Mouse (Mus musculus) limb, embryonic 12.5 days (tissue): Measurements from ENCODE around the gene Pccb. TPM values are rescaled to one million over a fixed set of nuclear protein-coding genes. Genes with fewer than 3 reads are reported as not detected.

ENCODE experiments used
- ATAC-seq: fragments of 200-750 bp; cut with Nextera tagmentation; 2 replicates; pipeline ENCODE4 v1.8.0; 2017; ENCODE audit warnings: low read depth, moderate TSS enrichment; ENCODE audit not compliant: insufficient number of reproducible peaks, insufficient read depth, low FRiP score, low TSS enrichment
- H3K27ac ChIP-seq: fragments of 300-500 bp; sonication (generic); 2 replicates; pipeline ENCODE4 v1.5.1; 2016; ENCODE audit warnings: mild to moderate bottlenecking, moderate library complexity
- H3K27me3 ChIP-seq: fragments of 300-500 bp; sonication (generic); 2 replicates; pipeline ENCODE4 v1.6.1; 2016; ENCODE audit warnings: mild to moderate bottlenecking, moderate library complexity
- H3K36me3 ChIP-seq: fragments of 300-500 bp; sonication (generic); 2 replicates; pipeline ENCODE4 v1.6.1; 2016; ENCODE audit warnings: mild to moderate bottlenecking, moderate library complexity
- H3K4me1 ChIP-seq: fragments of 300-500 bp; sonication (generic); replicated peaks from 2 replicates; pipeline ENCODE4 v1.6.1; 2016
- H3K4me2 ChIP-seq: fragments of 300-500 bp; sonication (generic); 2 replicates; pipeline ENCODE4 v1.6.1; 2016; ENCODE audit warnings: mild to moderate bottlenecking, moderate library complexity
- H3K4me3 ChIP-seq: fragments of 300-500 bp; sonication (generic); replicated peaks from 2 replicates; pipeline ENCODE4 v1.5.1; 2016; ENCODE audit warnings: mild to moderate bottlenecking
- H3K9ac ChIP-seq: fragments of 300-500 bp; sonication (generic); replicated peaks from 2 replicates; pipeline ENCODE4 v1.6.1; 2016; ENCODE audit warnings: mild to moderate bottlenecking, moderate library complexity
- H3K9me3 ChIP-seq: fragments of 300-500 bp; sonication (generic); 2 replicates; pipeline ENCODE4 v1.6.1; 2016; ENCODE audit warnings: mild to moderate bottlenecking, moderate library complexity
- WGBS: fragments of 180-500 bp; shearing (Covaris S2); methylation state at CpG from one replicate; pipeline ENCODE4 v1.1.7; 2016; 5-methylcytosine and 5-hydroxymethylcytosine counted together
- polyA plus RNA-seq: library from polyadenylated mRNA; unstranded; fragments of >200 nt; fragmentation: Nextera tagmentation; extraction: Ambion mirVana; gene quantifications from 2 replicates; pipeline ENCODE4 v1.2.1, GENCODE M21; 2016

The Pccb gene
- polyA plus RNA-seq, 1 experiment from 2014 or later, result 21.4 TPM

DNA sequence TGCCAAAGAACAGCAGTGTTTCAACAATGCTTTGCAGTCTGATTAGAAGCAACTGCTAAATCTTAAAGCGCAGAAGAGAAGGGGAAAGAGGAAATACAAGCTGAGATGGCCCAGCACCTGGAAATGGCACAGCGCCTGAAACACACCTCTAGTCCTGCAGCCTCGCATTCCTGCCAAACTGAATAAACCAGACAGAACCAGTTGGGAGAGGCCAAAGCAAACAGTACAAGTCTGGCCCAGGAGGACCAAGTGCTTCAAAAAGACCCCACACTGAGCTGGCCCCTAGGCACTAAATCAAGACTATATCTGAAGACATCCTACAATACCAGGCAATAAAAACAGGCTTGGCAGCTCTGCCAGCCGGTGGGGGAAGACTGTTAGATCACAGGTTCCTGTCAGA lies 28.8 kb downstream of the Pccb start:
- Histone ChIP-seq H3K27ac (no peak overlapping the region), H3K4me2 (no peak overlapping the region), H3K9me3 (peaks cover 6% of the 10 kb centered on the region), H3K4me3 (no peak overlapping the region), H3K4me1 (no peaks in the 10 kb centered on the region), H3K36me3 (peaks cover 26% of the 10 kb centered on the region; the same call in 1 of the 2 replicates), H3K9ac (no peak overlapping the region), H3K27me3 (no peaks in the 10 kb centered on the region)
- 84% methylated on average over 4 of the region's 4 CpGs for WGBS
- no peak for ATAC-seq

DNA sequence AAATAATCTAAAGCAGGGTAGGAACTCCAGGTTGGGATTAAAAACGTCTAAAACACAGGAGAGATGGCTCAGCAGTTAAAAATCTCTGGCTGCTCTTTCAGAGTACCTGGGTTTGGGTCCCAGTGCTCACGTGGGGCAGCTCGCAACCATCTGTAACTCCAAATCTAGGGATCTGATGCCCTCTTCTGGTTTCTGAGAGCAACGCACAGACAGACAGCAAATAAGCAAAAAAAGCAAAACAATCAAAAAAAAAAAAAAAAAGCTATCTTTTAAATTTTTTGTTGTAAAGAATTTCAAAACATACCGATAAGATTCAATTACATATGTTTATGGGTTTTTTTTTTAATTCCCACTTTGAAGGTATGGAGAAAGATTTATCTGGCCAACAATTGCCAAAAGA lies 31.4 kb downstream of the Pccb start:
- Histone ChIP-seq H3K9ac (no peak overlapping the region), H3K4me3 (no peak overlapping the region), H3K27ac (no peak overlapping the region), H3K36me3 (peaks cover 36% of the 10 kb centered on the region; the same call in 1 of the 2 replicates), H3K27me3 (no peaks in the 10 kb centered on the region), H3K4me1 (no peaks in the 10 kb centered on the region), H3K9me3 (peaks cover 6% of the 10 kb centered on the region), H3K4me2 (no peak overlapping the region)
- ATAC-seq, result no peak
- WGBS, result 90% methylated on average over 5 of the region's 5 CpGs

DNA sequence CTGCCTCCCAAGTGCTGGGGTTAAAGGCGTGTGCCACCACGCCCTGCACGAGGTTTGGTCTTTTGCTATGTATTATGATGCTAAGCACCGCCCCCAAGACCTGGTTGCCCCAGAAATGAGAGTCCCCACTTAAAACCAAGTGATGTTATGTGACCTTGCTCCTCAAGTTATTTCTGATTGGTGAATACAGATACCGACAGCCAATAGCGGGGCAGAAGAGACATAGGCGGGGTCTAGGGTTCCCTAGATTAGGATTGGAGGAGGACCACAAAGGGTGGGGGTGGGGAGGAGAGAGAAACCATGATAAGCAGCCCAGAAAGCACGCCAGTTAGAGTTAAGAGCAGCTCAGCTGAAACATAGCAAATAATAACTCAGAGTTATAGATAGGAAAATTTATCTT lies 31.9 kb downstream of the Pccb start:
- H3K27ac ChIP-seq, result no peak overlapping the region
- no peaks in the 10 kb centered on the region for H3K4me1 ChIP-seq
- no peak for ATAC-seq
- no peak overlapping the region for H3K9ac ChIP-seq
- peaks cover 40% of the 10 kb centered on the region; the same call in 1 of the 2 replicates for H3K36me3 ChIP-seq
- H3K4me2 ChIP-seq, result no peak overlapping the region
- no peaks in the 10 kb centered on the region for H3K27me3 ChIP-seq
- peaks cover 6% of the 10 kb centered on the region for H3K9me3 ChIP-seq
- no peak overlapping the region for H3K4me3 ChIP-seq
- WGBS, result 94% methylated on average over 8 of the region's 8 CpGs

DNA sequence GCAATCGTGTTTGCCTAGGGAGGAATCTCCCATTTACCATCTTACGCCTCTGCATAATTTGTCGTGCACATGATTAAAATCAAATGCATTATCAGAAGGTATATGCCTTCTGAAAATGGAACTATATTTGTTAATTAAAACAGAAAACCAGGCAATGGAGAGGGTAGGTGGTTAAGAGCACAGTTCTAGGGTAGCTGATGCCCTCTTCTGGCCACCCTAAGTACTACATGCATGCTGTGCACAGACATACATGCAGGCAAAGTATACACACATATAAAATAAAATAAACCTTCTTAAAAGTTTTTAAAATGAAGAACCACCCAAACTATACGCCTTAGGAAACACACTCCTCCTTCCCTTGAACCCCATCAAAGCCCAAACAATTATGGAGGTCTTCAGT lies 32.6 kb downstream of the Pccb start:
- H3K27me3 ChIP-seq, result no peaks in the 10 kb centered on the region
- WGBS, result 93% methylated on average over 4 of the region's 4 CpGs

GRCm38 (mm10) chr9:100997138-100997537 lies 37.6 kb downstream of the Pccb start:
- WGBS, result 87% methylated on average over 2 of the region's 2 CpGs
- Histone ChIP-seq H3K27ac (no peak overlapping the region), H3K36me3 (peaks cover 52% of the 10 kb centered on the region), H3K4me1 (no peaks in the 10 kb centered on the region), H3K4me3 (no peak overlapping the region), H3K9me3 (no peaks in the 10 kb centered on the region), H3K4me2 (no peak overlapping the region), H3K27me3 (no peaks in the 10 kb centered on the region), H3K9ac (no peak overlapping the region)
- no peak for ATAC-seq

More for the DNA sequence above, 32.6 kb downstream of the Pccb start:
- H3K4me3 ChIP-seq, result no peak overlapping the region
- H3K9me3 ChIP-seq, result peaks cover 6% of the 10 kb centered on the region
- H3K27ac ChIP-seq, result no peak overlapping the region
- no peak for ATAC-seq
- H3K9ac ChIP-seq, result no peak overlapping the region
- H3K36me3 ChIP-seq, result peaks cover 40% of the 10 kb centered on the region; the same call in 1 of the 2 replicates
- H3K4me1 ChIP-seq, result no peaks in the 10 kb centered on the region
- no peak overlapping the region for H3K4me2 ChIP-seq

- Histone ChIP-seq H3K9me3 (peaks cover 7% of the 10 kb centered on the region; the same call in 1 of the 2 replicates), H3K4me1 (no peaks in the 10 kb centered on the region), H3K27ac (no peak overlapping the region), H3K4me3 (no peak overlapping the region), H3K36me3 (peaks cover 54% of the 10 kb centered on the region), H3K27me3 (no peaks in the 10 kb centered on the region), H3K4me2 (no peak overlapping the region), H3K9ac (no peak overlapping the region)
- WGBS, result 86% methylated on average over 4 of the region's 4 CpGs
- no peak for ATAC-seq
Observed at GRCm38 (mm10) chr9:100993937-100994336, 40.8 kb downstream of the Pccb start.

- no peak for ATAC-seq
- 87% methylated on average over 2 of the region's 2 CpGs for WGBS
- no peak overlapping the region for H3K4me2 ChIP-seq
Observed at GRCm38 (mm10) chr9:100992191-100992590, 42.5 kb downstream of the Pccb start.

GRCm38 (mm10) chr9:100991321-100991720 lies 43.4 kb downstream of the Pccb start:
- Histone ChIP-seq H3K9me3 (peaks cover 10% of the 10 kb centered on the region; the same call in 1 of the 2 replicates), H3K4me3 (no peak overlapping the region), H3K36me3 (peaks cover 51% of the 10 kb centered on the region), H3K4me1 (no peaks in the 10 kb centered on the region), H3K27me3 (no peaks in the 10 kb centered on the region), H3K9ac (no peak overlapping the region), H3K4me2 (no peak overlapping the region), H3K27ac (no peak overlapping the region)
- WGBS, result 94% methylated on average over 2 of the region's 2 CpGs
- no peak for ATAC-seq

More at GRCm38 (mm10) chr9:100992191-100992590, 42.5 kb downstream of the Pccb start:
- Histone ChIP-seq H3K9ac (no peak overlapping the region), H3K27me3 (no peaks in the 10 kb centered on the region), H3K9me3 (peaks cover 10% of the 10 kb centered on the region; the same call in 1 of the 2 replicates), H3K36me3 (peaks cover 50% of the 10 kb centered on the region), H3K4me1 (no peaks in the 10 kb centered on the region), H3K4me3 (no peak overlapping the region), H3K27ac (no peak overlapping the region)

GRCm38 (mm10) chr9:100990609-100991008 lies 44.1 kb downstream of the Pccb start:
- Histone ChIP-seq H3K4me2 (no peak overlapping the region), H3K27ac (no peak overlapping the region), H3K9me3 (peaks cover 10% of the 10 kb centered on the region; the same call in 1 of the 2 replicates), H3K4me1 (no peaks in the 10 kb centered on the region), H3K9ac (no peak overlapping the region), H3K27me3 (no peaks in the 10 kb centered on the region), H3K4me3 (no peak overlapping the region), H3K36me3 (peaks cover 58% of the 10 kb centered on the region)
- ATAC-seq, result no peak
- 89% methylated on average over 5 of the region's 5 CpGs for WGBS

DNA sequence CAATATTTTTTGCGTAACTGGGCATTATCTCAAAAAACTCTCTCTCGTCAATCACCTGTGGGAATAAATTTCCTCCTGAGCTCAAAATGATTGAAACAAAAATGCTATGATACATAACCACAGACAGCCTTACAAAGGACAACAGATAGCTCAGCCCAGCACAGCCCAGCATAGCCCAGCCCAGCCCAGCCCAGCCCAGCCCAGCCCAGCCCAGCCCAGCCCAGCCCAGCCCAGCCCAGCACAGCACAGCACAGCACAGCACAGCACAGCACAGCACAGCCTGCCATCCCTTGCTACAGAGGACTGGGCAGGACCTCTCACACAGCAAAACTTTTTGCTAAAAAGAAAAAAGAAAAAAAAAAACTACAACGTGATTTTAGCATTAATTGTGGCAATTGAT lies 46.8 kb downstream of the Pccb start:
- Histone ChIP-seq H3K36me3 (peaks cover 60% of the 10 kb centered on the region), H3K9me3 (peaks cover 10% of the 10 kb centered on the region; the same call in 1 of the 2 replicates), H3K27me3 (no peaks in the 10 kb centered on the region), H3K9ac (no peak overlapping the region), H3K4me1 (no peaks in the 10 kb centered on the region), H3K4me3 (no peak overlapping the region), H3K27ac (no peak overlapping the region), H3K4me2 (no peak overlapping the region)
- 93% methylated on average over 3 of the region's 3 CpGs for WGBS
- ATAC-seq, result no peak

- no peaks in the 10 kb centered on the region for H3K27me3 ChIP-seq
- no peak overlapping the region for H3K4me2 ChIP-seq
- WGBS, result 92% methylated on average over 5 of the region's 5 CpGs
- no peak for ATAC-seq
- H3K36me3 ChIP-seq, result peaks cover 60% of the 10 kb centered on the region
- H3K27ac ChIP-seq, result no peak overlapping the region
- H3K9ac ChIP-seq, result no peak overlapping the region
- H3K4me3 ChIP-seq, result no peak overlapping the region
- H3K9me3 ChIP-seq, result peaks cover 10% of the 10 kb centered on the region; the same call in 1 of the 2 replicates
- no peaks in the 10 kb centered on the region for H3K4me1 ChIP-seq
Observed at GRCm38 (mm10) chr9:100987006-100987405, 47.7 kb downstream of the Pccb start.
